Mouse (Mus musculus) cerebellum, postnatal 10 days (tissue): ENCODE measurements around the gene Ifrd2.

Source experiments
- DNase-seq, 2 experiments: peaks; one replicate each; pipeline ENCODE4 v3.0.0; 2021; ENCODE audit warnings: mixed read lengths in 2 of 2

Ifrd2 gene

GRCm38 (mm10) chr9:107576357-107577107 lies 10.9 kb upstream of the Ifrd2 start, which contains the start of gene Hyal1:
Gene Hyal1 (plus strand): TSS chr9:107576927.
- peak; percentile 81 to 87 for DNase-seq

- peak in 1 of 2 experiments; percentile 23 for DNase-seq
These were observed 9.6 kb upstream of the Ifrd2 start for GRCm38 (mm10) chr9:107577871-107578270.

- no peak for DNase-seq
These were observed 8.9 kb upstream of the Ifrd2 start, which contains the start of gene Naa80 for GRCm38 (mm10) chr9:107578587-107578986. Gene Naa80 (plus strand): TSS chr9:107578887.

GRCm38 (mm10) chr9:107579023-107579900 lies 8.2 kb upstream of the Ifrd2 start:
- DNase-seq = no peak

GRCm38 (mm10) chr9:107580501-107581317 lies 6.7 kb upstream of the Ifrd2 start, which contains the start of gene Hyal3:
Gene Hyal3 (plus strand): TSS chr9:107580818.
- DNase-seq = peak; percentile 92 to 94

GRCm38 (mm10) chr9:107581584-107581983 lies 5.9 kb upstream of the Ifrd2 start:
- no peak for DNase-seq

GRCm38 (mm10) chr9:107582509-107583062 lies 4.9 kb upstream of the Ifrd2 start:
- no peak for DNase-seq

GRCm38 (mm10) chr9:107583174-107583573 lies 4.3 kb upstream of the Ifrd2 start:
- no peak for DNase-seq

- no peak for DNase-seq
These were observed 938 bp upstream of the Ifrd2 start for GRCm38 (mm10) chr9:107586504-107586903.

GRCm38 (mm10) chr9:107587833-107588639 lies 594 bp downstream of the Ifrd2 start:
- no peak for DNase-seq

- DNase-seq = peak in 1 of 2 experiments; percentile 33
These were observed 2.8 kb downstream of the Ifrd2 start for GRCm38 (mm10) chr9:107590058-107590772.

GRCm38 (mm10) chr9:107590773-107591060 lies 3.3 kb downstream of the Ifrd2 start:
- no peak for DNase-seq

- DNase-seq = peak; percentile 90 to 94
These were observed 5.9 kb downstream of the Ifrd2 start for GRCm38 (mm10) chr9:107593101-107593976.

- no peak for DNase-seq
These were observed 7.0 kb downstream of the Ifrd2 start for GRCm38 (mm10) chr9:107594281-107595062.

- no peak for DNase-seq
These were observed 9.5 kb downstream of the Ifrd2 start for GRCm38 (mm10) chr9:107596619-107597569.

- DNase-seq = no peak
These were observed 10.9 kb downstream of the Ifrd2 start for GRCm38 (mm10) chr9:107598385-107598784.

- DNase-seq = no peak
These were observed 12.0 kb downstream of the Ifrd2 start for GRCm38 (mm10) chr9:107599433-107599832.

- peak; percentile 73 to 74 for DNase-seq
These were observed 12.4 kb downstream of the Ifrd2 start for GRCm38 (mm10) chr9:107599842-107600241.
